Mouse (Mus musculus): ENCODE data around the gene Cdkn1c. TPM values are rescaled to one million over a fixed set of nuclear protein-coding genes. Genes with fewer than 3 reads are reported as not detected.

Cdkn1c gene
- polyA plus RNA-seq, 2 experiments, result 71.0 to 161 TPM

DNA sequence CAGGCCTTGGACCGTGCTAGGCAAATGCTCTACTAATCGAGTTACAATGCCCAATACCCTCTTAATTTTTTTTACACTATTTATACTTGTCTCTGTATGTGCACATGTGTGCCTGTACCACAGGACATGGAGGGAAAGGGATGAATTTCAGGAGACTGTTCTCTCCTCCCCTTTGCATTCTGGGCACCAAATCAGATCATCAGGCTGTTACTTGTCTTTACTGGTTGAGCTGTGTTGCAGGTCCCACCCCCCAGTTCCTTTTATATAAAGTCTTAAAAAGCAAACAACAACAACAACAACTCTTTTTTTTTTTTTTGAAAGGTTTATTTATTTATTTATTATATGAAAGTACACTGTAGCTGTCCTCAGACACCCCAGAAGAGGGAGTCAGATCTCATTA is 44.6 kb upstream of the Cdkn1c start:
- ATAC-seq (ENCODE audit: insufficient read depth), result no peak
- 60% methylated on average over 2 of the region's 2 CpGs for WGBS (ENCODE audit: insufficient replicate concordance)

DNA sequence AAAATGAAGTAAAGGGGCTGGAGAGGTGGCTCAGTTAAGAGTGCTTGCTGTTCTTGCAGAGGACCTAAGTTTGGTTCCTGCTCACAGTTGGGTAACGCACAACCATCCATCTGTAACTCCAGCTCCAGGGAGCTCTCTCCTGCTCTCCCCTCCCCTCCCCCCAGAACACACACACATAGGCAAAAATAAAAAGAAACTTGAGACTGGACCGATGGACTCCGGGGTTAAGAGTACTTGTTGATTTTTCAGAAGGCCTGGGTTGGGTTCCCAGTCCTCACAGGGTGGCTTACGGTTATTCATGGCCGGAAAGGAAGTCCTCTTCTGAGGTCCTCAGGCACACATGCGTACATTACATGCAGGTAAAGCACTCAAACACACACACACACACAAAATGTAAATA is 43.1 kb upstream of the Cdkn1c start:
- Histone ChIP-seq H3K4me1 (replicated peaks; ENCODE audit: control insufficient read depth in 2 of 2, insufficient read depth in 2 of 2, low read length in 1 of 2) (no peaks in the 10 kb centered on the region), H3K4me2 (ENCODE audit: low read depth) (no peak overlapping the region), H3K9me3 (ENCODE audit: control insufficient read depth, low read length) (no peaks in the 10 kb centered on the region), H3K4me3 (ENCODE audit: insufficient read depth in 1 of 2, low read depth in 2 of 2, low read length in 2 of 2) (no peak overlapping the region), H3K27ac (no peak overlapping the region), H3K9ac (replicated peaks) (no peak overlapping the region), H3K36me3 (replicated peaks; ENCODE audit: control insufficient read depth, insufficient read depth, low read depth) (no peaks in the 10 kb centered on the region), H3K27me3 (ENCODE audit: control insufficient read depth, insufficient read depth, low read length) (peaks cover 42% of the 10 kb centered on the region)
- DNase-seq (ENCODE audit: low read depth in 3 of 3, low spot score in 3 of 3) (no peak), ATAC-seq (ENCODE audit: insufficient read depth) (no peak)
- 71% methylated on average over 6 of the region's 6 CpGs for WGBS (ENCODE audit: insufficient replicate concordance)
- TF ChIP-seq CTCF (IDR thresholded peaks at IDR 0.05; ENCODE audit: low read depth) (no peak), EP300 (IDR thresholded peaks at IDR 0.05; ENCODE audit: low read depth) (no peak)

More for the DNA sequence above, 44.6 kb upstream of the Cdkn1c start:
- H3K36me3 ChIP-seq (replicated peaks; ENCODE audit: control insufficient read depth, insufficient read depth, low read depth), result no peaks in the 10 kb centered on the region
- H3K4me1 ChIP-seq (replicated peaks; ENCODE audit: control insufficient read depth in 2 of 2, insufficient read depth in 2 of 2, low read length in 1 of 2), result no peaks in the 10 kb centered on the region
- H3K9ac ChIP-seq (replicated peaks), result no peak overlapping the region
- no peak overlapping the region for H3K4me2 ChIP-seq (ENCODE audit: low read depth)
- DNase-seq (ENCODE audit: low read depth in 3 of 3, low spot score in 3 of 3), result no peak
- no peak overlapping the region for H3K4me3 ChIP-seq (ENCODE audit: insufficient read depth in 1 of 2, low read depth in 2 of 2, low read length in 2 of 2)
- H3K27ac ChIP-seq, result no peak overlapping the region
- H3K9me3 ChIP-seq (ENCODE audit: control insufficient read depth, low read length), result no peaks in the 10 kb centered on the region
- TF ChIP-seq EP300 (IDR thresholded peaks at IDR 0.05; ENCODE audit: low read depth) (no peak), CTCF (IDR thresholded peaks at IDR 0.05; ENCODE audit: low read depth) (no peak)
- peaks cover 40% of the 10 kb centered on the region for H3K27me3 ChIP-seq (ENCODE audit: control insufficient read depth, insufficient read depth, low read length)

DNA sequence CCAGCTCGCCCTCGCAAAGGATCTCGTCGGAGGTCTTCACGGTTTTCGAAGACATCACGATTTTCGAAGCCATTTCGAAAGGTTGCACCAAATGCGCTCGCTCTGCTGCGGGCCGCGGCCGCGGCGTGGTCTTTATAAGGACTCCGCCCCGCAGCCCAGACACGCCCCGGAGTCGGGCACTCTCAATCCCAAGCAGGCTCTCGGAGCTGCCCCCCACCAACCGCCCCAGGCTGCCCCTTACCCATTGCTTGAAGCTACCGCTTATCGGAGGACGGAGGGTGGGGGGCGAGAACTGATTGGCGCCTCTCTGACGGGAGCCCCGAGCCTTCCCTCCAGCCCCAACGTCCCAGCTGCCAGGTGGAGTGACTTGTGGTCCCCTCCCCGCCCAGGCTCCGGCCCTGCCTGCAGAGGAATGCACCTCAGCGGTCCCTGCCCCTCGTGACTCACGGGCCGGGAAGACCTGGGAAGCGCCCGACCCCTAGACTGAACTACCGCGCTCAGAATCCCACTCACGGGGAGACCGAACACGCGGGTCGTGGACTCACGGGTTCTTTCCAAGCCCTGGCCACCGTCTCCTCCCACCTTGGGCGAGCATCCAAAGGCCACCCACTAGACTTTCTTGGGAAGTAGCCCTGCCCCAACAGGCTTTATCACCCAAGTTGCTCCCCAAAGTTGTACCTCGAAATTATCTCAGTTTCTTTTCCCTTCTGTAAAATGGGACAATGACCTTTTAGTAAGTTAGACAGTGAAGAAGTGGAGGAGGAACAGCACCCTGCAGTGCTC is 41.8 kb upstream of the Cdkn1c start, which contains the start of gene Phlda2:
Phlda2 (minus strand) TSS at position 733 of the 783 bp plus-strand sequence.
- H3K27ac ChIP-seq, result no peak within 1 kb of the TSS
- H3K9me3 ChIP-seq (ENCODE audit: control insufficient read depth, low read length), result no peaks in the 10 kb centered on the region
- H3K27me3 ChIP-seq (ENCODE audit: control insufficient read depth, insufficient read depth, low read length), result peaks cover 42% of the 10 kb centered on the region
- peak within 1 kb of the TSS; percentile 41 to 48 for H3K4me3 ChIP-seq (ENCODE audit: insufficient read depth in 1 of 2, low read depth in 2 of 2, low read length in 2 of 2)
- no peaks in the 10 kb centered on the region for H3K4me1 ChIP-seq (replicated peaks; ENCODE audit: control insufficient read depth in 2 of 2, insufficient read depth in 2 of 2, low read length in 1 of 2)
- 1% methylated on average over 51 of the region's 51 CpGs for WGBS (ENCODE audit: insufficient replicate concordance)
- H3K9ac ChIP-seq (replicated peaks), result no peak within 1 kb of the TSS
- TF ChIP-seq CTCF (IDR thresholded peaks at IDR 0.05; ENCODE audit: low read depth) (no peak), EP300 (IDR thresholded peaks at IDR 0.05; ENCODE audit: low read depth) (no peak)
- no peaks in the 10 kb centered on the region for H3K36me3 ChIP-seq (replicated peaks; ENCODE audit: control insufficient read depth, insufficient read depth, low read depth)
- peak within 1 kb of the TSS; percentile 59 for H3K4me2 ChIP-seq (ENCODE audit: low read depth)
- ATAC-seq (ENCODE audit: insufficient read depth) (peak; percentile 7; the same call in 1 of the 2 replicates), DNase-seq (ENCODE audit: low read depth in 3 of 3, low spot score in 3 of 3) (no peak)

DNA sequence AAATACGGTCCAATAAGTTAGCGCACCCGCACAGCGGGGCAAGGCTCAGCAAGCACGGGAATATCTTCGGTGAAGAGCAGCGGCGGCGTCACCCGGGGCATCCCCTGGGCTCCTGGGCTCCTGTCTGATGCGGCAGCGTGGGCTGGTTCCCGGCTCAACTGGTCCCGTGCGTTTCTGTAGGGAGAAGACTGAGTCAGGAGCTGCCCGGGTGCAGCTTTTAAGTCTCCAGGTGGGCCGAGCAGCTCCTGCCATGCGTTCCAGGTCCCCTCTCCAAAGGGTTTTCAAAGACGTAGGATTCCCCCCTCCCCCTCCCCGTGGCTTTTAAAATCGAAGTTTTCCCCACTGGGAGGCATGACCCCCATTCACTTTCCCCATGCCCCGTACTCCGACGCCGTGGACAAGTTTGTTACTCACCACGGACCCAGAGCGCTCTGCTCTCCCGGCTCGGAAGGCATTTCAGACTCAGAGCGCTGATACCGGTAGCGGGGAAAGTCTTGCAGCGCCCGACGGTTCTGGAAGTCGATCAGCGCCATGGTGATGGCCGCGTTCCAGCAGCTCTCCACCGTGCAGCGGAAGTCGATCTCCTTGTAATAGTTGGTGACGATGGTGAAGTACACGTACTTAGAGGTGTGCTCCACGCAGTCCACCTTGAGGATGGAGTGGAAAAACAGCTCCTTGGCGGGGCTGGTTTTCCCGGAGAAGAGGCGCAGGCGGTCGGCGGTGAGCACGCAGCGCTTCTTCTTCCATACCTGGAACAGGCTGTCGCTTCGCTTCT is 41.0 kb upstream of the Cdkn1c start:
- no peak overlapping the region for H3K27ac ChIP-seq
- no peak overlapping the region for H3K9ac ChIP-seq (replicated peaks)
- TF ChIP-seq EP300 (IDR thresholded peaks at IDR 0.05; ENCODE audit: low read depth), result no peak
- H3K27me3 ChIP-seq (ENCODE audit: control insufficient read depth, insufficient read depth, low read length), result peaks cover 42% of the 10 kb centered on the region
- DNase-seq (ENCODE audit: low read depth in 3 of 3, low spot score in 3 of 3), result no peak
- 3% methylated on average over 55 of the region's 55 CpGs for WGBS (ENCODE audit: insufficient replicate concordance)
- peak overlapping the region; percentile 59 for H3K4me2 ChIP-seq (ENCODE audit: low read depth)
- peak overlapping the region; percentile 41 to 48 for H3K4me3 ChIP-seq (ENCODE audit: insufficient read depth in 1 of 2, low read depth in 2 of 2, low read length in 2 of 2)
- H3K4me1 ChIP-seq (replicated peaks; ENCODE audit: control insufficient read depth in 2 of 2, insufficient read depth in 2 of 2, low read length in 1 of 2), result no peaks in the 10 kb centered on the region
- H3K36me3 ChIP-seq (replicated peaks; ENCODE audit: control insufficient read depth, insufficient read depth, low read depth), result no peaks in the 10 kb centered on the region
- H3K9me3 ChIP-seq (ENCODE audit: control insufficient read depth, low read length), result no peaks in the 10 kb centered on the region
- no peak for ATAC-seq (ENCODE audit: insufficient read depth)

DNA sequence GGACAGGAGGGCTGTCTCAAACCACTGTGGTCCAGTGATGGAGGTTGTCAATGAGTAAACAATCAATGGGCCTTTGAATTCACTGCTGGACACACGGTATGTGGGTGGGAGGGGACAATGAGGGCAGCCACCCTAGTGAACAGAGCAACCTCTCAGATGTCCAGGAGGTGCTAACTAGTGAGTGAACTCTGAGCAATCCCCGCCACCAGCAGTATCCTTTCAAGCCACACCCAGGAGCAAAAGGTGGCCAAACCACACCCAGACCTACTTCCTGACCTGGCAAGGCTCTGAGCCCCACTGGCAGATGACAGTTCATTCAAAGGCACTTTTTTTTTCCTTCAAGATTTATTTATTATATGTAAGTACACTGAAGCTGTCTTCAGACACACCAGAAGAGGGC is 40.1 kb upstream of the Cdkn1c start:
- Histone ChIP-seq H3K36me3 (replicated peaks; ENCODE audit: control insufficient read depth, insufficient read depth, low read depth) (no peaks in the 10 kb centered on the region), H3K4me2 (ENCODE audit: low read depth) (no peak overlapping the region), H3K4me1 (replicated peaks; ENCODE audit: control insufficient read depth in 2 of 2, insufficient read depth in 2 of 2, low read length in 1 of 2) (peaks cover under 1 to 5% of the 10 kb centered on the region in 2 experiments; a peak in 2 of 4 replicates), H3K9ac (replicated peaks) (no peak overlapping the region), H3K9me3 (ENCODE audit: control insufficient read depth, low read length) (no peaks in the 10 kb centered on the region), H3K27ac (no peak overlapping the region), H3K4me3 (ENCODE audit: insufficient read depth in 1 of 2, low read depth in 2 of 2, low read length in 2 of 2) (no peak overlapping the region), H3K27me3 (ENCODE audit: control insufficient read depth, insufficient read depth, low read length) (peaks cover 42% of the 10 kb centered on the region)
- 22% methylated on average over 2 of the region's 2 CpGs for WGBS (ENCODE audit: insufficient replicate concordance)
- ATAC-seq (ENCODE audit: insufficient read depth) (no peak), DNase-seq (ENCODE audit: low read depth in 3 of 3, low spot score in 3 of 3) (no peak)
- TF ChIP-seq EP300 (IDR thresholded peaks at IDR 0.05; ENCODE audit: low read depth) (no peak), CTCF (IDR thresholded peaks at IDR 0.05; ENCODE audit: low read depth) (no peak)

Data from liver, embryonic 14.5 days (tissue).